Mouse (Mus musculus): ENCODE results near the gene Plekho2. TPM values are rescaled to one million over a fixed set of nuclear protein-coding genes. Genes with fewer than 3 reads are reported as not detected.
A peak's percentile ranks its signal among the peaks of the same experiment; 100 is the strongest.

The Plekho2 gene
- total and polyA plus RNA-seq, 2 experiments from 2014 or later, result 8.3 to 21.0 TPM

DNA sequence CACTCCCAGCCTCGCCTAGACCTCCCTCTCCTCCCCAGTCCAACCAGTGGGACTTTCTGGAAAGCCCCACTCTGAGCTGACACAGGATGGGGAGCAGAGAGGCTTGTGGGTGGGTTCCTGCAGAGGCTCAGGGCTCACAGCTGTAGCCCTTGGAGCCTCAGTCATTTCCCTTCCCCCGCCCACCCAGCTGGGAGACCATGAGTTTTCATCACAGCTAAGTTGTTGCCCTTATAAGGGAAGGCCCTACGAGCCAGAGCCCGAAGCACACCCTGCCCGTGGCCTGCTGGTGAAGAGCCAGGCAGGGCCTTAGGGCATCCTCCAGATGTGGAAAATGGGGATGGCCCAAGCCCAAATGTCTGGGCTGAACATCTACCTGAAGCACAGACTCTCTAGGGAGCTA lies 28.8 kb downstream of the Plekho2 start:
- no peak overlapping the region for H3K4me3 ChIP-seq (ENCODE audit: low read depth, low read length)
- 7% methylated on average over 5 of the region's 5 CpGs for WGBS
- DNase-seq (ENCODE audit: low spot score), result peak; percentile 79
- H3K27ac ChIP-seq (ENCODE audit: low read depth), result peak overlapping the region; percentile 85
- no peaks in the 10 kb centered on the region for H3K9me3 ChIP-seq (replicated peaks; ENCODE audit: control insufficient read depth, low read length)
- no peak overlapping the region for H3K9ac ChIP-seq (replicated peaks; ENCODE audit: low read depth, low read length)
- H3K4me1 ChIP-seq (ENCODE audit: control insufficient read depth, insufficient read depth), result peaks cover 26% of the 10 kb centered on the region
- peaks cover 5% of the 10 kb centered on the region for H3K36me3 ChIP-seq (replicated peaks; ENCODE audit: control insufficient read depth, insufficient read depth, low read length)
- no peaks in the 10 kb centered on the region for H3K27me3 ChIP-seq (ENCODE audit: control insufficient read depth, insufficient read depth, low read length)
- ATAC-seq (ENCODE audit: insufficient read depth, low read depth), result peak; percentile 84
- TF ChIP-seq CTCF (IDR thresholded peaks at IDR 0.05; ENCODE audit: low read depth) (no peak), EP300 (IDR thresholded peaks at IDR 0.05; ENCODE audit: low read depth) (no peak)
- H3K4me2 ChIP-seq (ENCODE audit: low read depth, low read length), result no peak overlapping the region

DNA sequence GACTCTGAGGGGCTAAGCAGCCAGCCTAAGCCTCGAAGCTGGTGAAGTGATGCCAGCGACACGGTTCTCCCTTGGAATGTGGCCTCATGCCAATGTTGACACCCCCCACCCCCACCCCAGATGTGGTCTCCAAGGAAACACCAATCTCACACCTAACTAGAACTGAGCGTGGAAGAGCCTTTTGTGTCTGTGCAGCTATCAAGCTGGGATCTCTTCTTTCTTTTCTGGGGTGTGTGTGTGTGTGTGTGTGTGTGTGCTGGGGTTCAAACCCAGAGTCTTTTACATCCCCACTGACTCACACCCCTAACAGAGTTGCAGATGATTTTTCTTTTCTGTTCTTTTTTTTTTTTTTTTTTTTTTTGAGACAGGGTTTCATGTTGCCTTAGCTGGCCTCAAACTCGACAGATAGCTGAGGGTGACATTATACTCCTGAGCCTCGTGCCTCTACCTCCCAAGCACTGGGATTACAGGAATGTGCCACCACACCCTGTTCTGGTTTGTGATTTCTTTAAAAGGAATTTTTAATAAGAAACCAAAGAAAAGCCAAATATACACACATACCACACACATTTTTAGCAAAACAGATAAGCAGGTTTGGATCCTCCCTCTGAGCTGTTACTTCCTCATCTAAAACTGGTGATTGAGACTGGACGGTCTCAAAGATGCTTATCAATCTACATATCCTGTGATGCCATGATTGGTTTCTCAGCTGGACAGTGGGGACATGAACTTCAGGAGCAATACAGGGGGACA lies 29.6 kb downstream of the Plekho2 start:
- no peak for DNase-seq (ENCODE audit: low spot score)
- Histone ChIP-seq H3K27ac (ENCODE audit: low read depth) (peak overlapping the region; percentile 85), H3K4me3 (ENCODE audit: low read depth, low read length) (no peak overlapping the region), H3K36me3 (replicated peaks; ENCODE audit: control insufficient read depth, insufficient read depth, low read length) (no peaks in the 10 kb centered on the region), H3K27me3 (ENCODE audit: control insufficient read depth, insufficient read depth, low read length) (no peaks in the 10 kb centered on the region), H3K9ac (replicated peaks; ENCODE audit: low read depth, low read length) (no peak overlapping the region), H3K4me1 (ENCODE audit: control insufficient read depth, insufficient read depth) (peaks cover 33% of the 10 kb centered on the region), H3K9me3 (replicated peaks; ENCODE audit: control insufficient read depth, low read length) (no peaks in the 10 kb centered on the region), H3K4me2 (ENCODE audit: low read depth, low read length) (no peak overlapping the region)
- peak; percentile 7; the same call in 1 of the 2 replicates for ATAC-seq (ENCODE audit: insufficient read depth, low read depth)
- TF ChIP-seq CTCF (IDR thresholded peaks at IDR 0.05; ENCODE audit: low read depth) (no peak), EP300 (IDR thresholded peaks at IDR 0.05; ENCODE audit: low read depth) (no peak)
- 18% methylated on average over 7 of the region's 7 CpGs for WGBS

DNA sequence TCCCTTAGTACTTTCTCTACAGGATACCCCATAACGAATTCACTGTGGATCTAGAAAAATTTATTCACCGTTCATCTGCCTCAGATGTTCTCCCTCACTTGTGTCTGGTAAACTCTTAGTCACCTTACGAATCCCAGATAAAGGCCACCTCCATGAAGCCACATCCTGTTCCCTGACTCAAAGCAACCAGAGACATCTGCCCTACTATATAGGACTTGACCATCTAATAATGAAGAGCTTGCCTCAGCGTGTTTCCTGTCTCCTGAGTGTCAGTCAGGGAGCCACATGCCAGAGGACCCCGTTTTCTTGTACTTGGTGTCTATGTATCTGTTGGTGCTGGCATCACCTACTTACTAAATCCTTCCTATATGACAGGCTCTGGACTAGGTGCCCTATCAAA lies 30.2 kb downstream of the Plekho2 start:
- peaks cover 33% of the 10 kb centered on the region for H3K4me1 ChIP-seq (ENCODE audit: control insufficient read depth, insufficient read depth)
- no peaks in the 10 kb centered on the region for H3K27me3 ChIP-seq (ENCODE audit: control insufficient read depth, insufficient read depth, low read length)
- H3K36me3 ChIP-seq (replicated peaks; ENCODE audit: control insufficient read depth, insufficient read depth, low read length), result no peaks in the 10 kb centered on the region
- TF ChIP-seq EP300 (IDR thresholded peaks at IDR 0.05; ENCODE audit: low read depth) (no peak), CTCF (IDR thresholded peaks at IDR 0.05; ENCODE audit: low read depth) (no peak)
- H3K4me3 ChIP-seq (ENCODE audit: low read depth, low read length), result no peak overlapping the region
- no peak overlapping the region for H3K4me2 ChIP-seq (ENCODE audit: low read depth, low read length)
- H3K9ac ChIP-seq (replicated peaks; ENCODE audit: low read depth, low read length), result no peak overlapping the region
- H3K9me3 ChIP-seq (replicated peaks; ENCODE audit: control insufficient read depth, low read length), result no peaks in the 10 kb centered on the region
- WGBS, result 71% methylated on average over 5 of the region's 5 CpGs
- H3K27ac ChIP-seq (ENCODE audit: low read depth), result peak overlapping the region; percentile 85
- ATAC-seq (ENCODE audit: insufficient read depth, low read depth), result no peak
- no peak for DNase-seq (ENCODE audit: low spot score)

DNA sequence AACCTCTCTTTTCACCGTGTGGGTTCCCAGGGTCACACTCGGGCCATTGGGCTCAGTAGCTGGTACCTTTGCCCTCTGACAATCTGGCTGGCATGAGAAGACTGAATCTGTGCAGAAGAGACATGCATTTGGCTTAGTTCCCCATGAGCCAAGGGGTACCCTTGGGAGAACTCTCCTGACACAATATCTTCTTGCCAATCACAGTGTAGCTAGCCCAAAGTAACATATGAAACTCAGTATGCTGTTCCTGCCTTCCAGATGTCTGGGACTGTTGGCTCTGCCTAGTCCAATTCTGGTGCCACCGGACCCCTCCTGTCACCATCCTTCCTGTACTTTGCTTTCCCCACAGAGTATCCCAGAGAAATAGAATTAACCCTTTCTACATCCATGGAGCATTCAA lies 30.7 kb downstream of the Plekho2 start:
- Histone ChIP-seq H3K36me3 (replicated peaks; ENCODE audit: control insufficient read depth, insufficient read depth, low read length) (no peaks in the 10 kb centered on the region), H3K27ac (ENCODE audit: low read depth) (no peak overlapping the region), H3K9me3 (replicated peaks; ENCODE audit: control insufficient read depth, low read length) (no peaks in the 10 kb centered on the region), H3K4me1 (ENCODE audit: control insufficient read depth, insufficient read depth) (peaks cover 33% of the 10 kb centered on the region), H3K27me3 (ENCODE audit: control insufficient read depth, insufficient read depth, low read length) (no peaks in the 10 kb centered on the region), H3K4me3 (ENCODE audit: low read depth, low read length) (no peak overlapping the region), H3K9ac (replicated peaks; ENCODE audit: low read depth, low read length) (no peak overlapping the region), H3K4me2 (ENCODE audit: low read depth, low read length) (no peak overlapping the region)
- no peak for TF ChIP-seq EP300 (IDR thresholded peaks at IDR 0.05; ENCODE audit: low read depth)
- no peak for TF ChIP-seq CTCF (IDR thresholded peaks at IDR 0.05; ENCODE audit: low read depth)
- ATAC-seq (ENCODE audit: insufficient read depth, low read depth) (no peak), DNase-seq (ENCODE audit: low spot score) (no peak)
- 78% methylated on average over 3 of the region's 3 CpGs for WGBS

DNA sequence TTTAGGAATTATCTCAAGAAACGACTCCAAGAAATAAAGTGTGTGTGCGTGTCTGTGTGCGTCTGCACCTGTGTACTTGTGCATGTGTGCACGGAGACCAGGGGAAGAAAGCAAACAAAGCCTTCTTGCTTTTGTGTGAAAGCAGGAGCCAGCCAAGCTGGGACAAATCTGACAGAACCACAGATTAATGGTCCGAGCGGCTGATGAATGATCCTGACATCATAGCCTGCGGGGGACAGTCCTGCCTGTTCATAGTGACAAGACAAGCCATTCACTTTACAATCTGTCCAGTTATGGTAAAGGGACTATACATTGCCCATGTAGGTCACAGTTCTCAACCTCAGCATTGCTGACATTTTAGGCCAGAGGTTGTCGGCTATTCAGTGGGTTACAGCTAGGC lies 31.5 kb downstream of the Plekho2 start:
- no peak overlapping the region for H3K4me3 ChIP-seq (ENCODE audit: low read depth, low read length)
- H3K4me1 ChIP-seq (ENCODE audit: control insufficient read depth, insufficient read depth), result peaks cover 33% of the 10 kb centered on the region
- 80% methylated on average over 8 of the region's 8 CpGs for WGBS
- no peaks in the 10 kb centered on the region for H3K9me3 ChIP-seq (replicated peaks; ENCODE audit: control insufficient read depth, low read length)
- H3K27me3 ChIP-seq (ENCODE audit: control insufficient read depth, insufficient read depth, low read length), result no peaks in the 10 kb centered on the region
- DNase-seq (ENCODE audit: low spot score) (no peak), ATAC-seq (ENCODE audit: insufficient read depth, low read depth) (no peak)
- TF ChIP-seq EP300 (IDR thresholded peaks at IDR 0.05; ENCODE audit: low read depth) (no peak), CTCF (IDR thresholded peaks at IDR 0.05; ENCODE audit: low read depth) (no peak)
- no peak overlapping the region for H3K4me2 ChIP-seq (ENCODE audit: low read depth, low read length)
- no peak overlapping the region for H3K9ac ChIP-seq (replicated peaks; ENCODE audit: low read depth, low read length)
- H3K27ac ChIP-seq (ENCODE audit: low read depth), result no peak overlapping the region
- H3K36me3 ChIP-seq (replicated peaks; ENCODE audit: control insufficient read depth, insufficient read depth, low read length), result no peaks in the 10 kb centered on the region

DNA sequence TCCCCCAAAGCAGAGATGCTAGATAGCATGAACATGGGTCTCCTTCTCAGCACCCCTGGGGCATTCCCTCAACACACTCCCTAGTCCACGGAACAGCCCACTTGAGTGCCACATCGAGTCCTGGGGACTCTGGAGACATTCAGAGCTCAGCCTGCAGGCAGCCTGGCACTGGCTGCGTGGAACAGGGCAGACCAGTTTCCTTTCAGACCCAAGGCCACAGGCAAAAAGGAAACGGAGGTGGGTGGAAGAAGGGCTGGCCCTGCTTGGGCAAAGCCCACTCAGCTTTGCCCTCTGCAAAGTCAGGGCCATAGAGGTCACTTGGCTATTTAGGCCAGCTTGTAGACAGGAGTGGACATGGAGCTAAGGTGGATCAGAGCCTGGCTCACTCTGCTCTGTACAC lies 32.0 kb downstream of the Plekho2 start:
- Histone ChIP-seq H3K4me3 (ENCODE audit: low read depth, low read length) (no peak overlapping the region), H3K9ac (replicated peaks; ENCODE audit: low read depth, low read length) (no peak overlapping the region), H3K36me3 (replicated peaks; ENCODE audit: control insufficient read depth, insufficient read depth, low read length) (no peaks in the 10 kb centered on the region), H3K27me3 (ENCODE audit: control insufficient read depth, insufficient read depth, low read length) (no peaks in the 10 kb centered on the region), H3K9me3 (replicated peaks; ENCODE audit: control insufficient read depth, low read length) (no peaks in the 10 kb centered on the region), H3K4me2 (ENCODE audit: low read depth, low read length) (no peak overlapping the region), H3K4me1 (ENCODE audit: control insufficient read depth, insufficient read depth) (peaks cover 33% of the 10 kb centered on the region), H3K27ac (ENCODE audit: low read depth) (no peak overlapping the region)
- TF ChIP-seq CTCF (IDR thresholded peaks at IDR 0.05; ENCODE audit: low read depth) (no peak), EP300 (IDR thresholded peaks at IDR 0.05; ENCODE audit: low read depth) (no peak)
- ATAC-seq (ENCODE audit: insufficient read depth, low read depth), result no peak
- WGBS, result 66% methylated on average over 4 of the region's 4 CpGs
- no peak for DNase-seq (ENCODE audit: low spot score)

All from heart, postnatal 0 days (tissue).